Mouse (Mus musculus): Measurements from ENCODE around the gene Trim31.
"Not testable (repeated sequence)": the region's sequence is repeated elsewhere in the genome, so short reads cannot be mapped to it uniquely, and the experiment has no call there.

The Trim31 gene

GRCm38 (mm10) chr17:36897552-36898205 is at the start of gene Trim31:
Trim31 (plus strand) TSS chr17:36898118.
- no peak for DNase-seq (ENCODE audit: low read depth, low spot score)

GRCm38 (mm10) chr17:36848911-36849310 is 49.0 kb upstream of the Trim31 start:
- no peak for DNase-seq (ENCODE audit: low read depth, low spot score)

GRCm38 (mm10) chr17:36849992-36850391 is 47.9 kb upstream of the Trim31 start:
- no peak for DNase-seq (ENCODE audit: low read depth, low spot score)

- DNase-seq (ENCODE audit: low read depth, low spot score), result no peak
Observed at GRCm38 (mm10) chr17:36851200-36851599, 46.7 kb upstream of the Trim31 start.

GRCm38 (mm10) chr17:36851627-36852026 is 46.3 kb upstream of the Trim31 start:
- DNase-seq (ENCODE audit: low read depth, low spot score), result no peak

GRCm38 (mm10) chr17:36855484-36855883 is 42.4 kb upstream of the Trim31 start:
- DNase-seq (ENCODE audit: low read depth, low spot score), result no peak

GRCm38 (mm10) chr17:36856236-36856635 is 41.7 kb upstream of the Trim31 start:
- no peak for DNase-seq (ENCODE audit: low read depth, low spot score)

- no peak for DNase-seq (ENCODE audit: low read depth, low spot score)
Observed at GRCm38 (mm10) chr17:36858181-36858580, 39.7 kb upstream of the Trim31 start.

- no peak for DNase-seq (ENCODE audit: low read depth, low spot score)
Observed at GRCm38 (mm10) chr17:36861680-36862079, 36.2 kb upstream of the Trim31 start.

GRCm38 (mm10) chr17:36866719-36867527 is 31.0 kb upstream of the Trim31 start, which contains the start of gene Trim15:
Trim15 (minus strand) TSS chr17:36867210.
- no peak for DNase-seq (ENCODE audit: low read depth, low spot score)

GRCm38 (mm10) chr17:36868836-36869235 is 29.1 kb upstream of the Trim31 start:
- DNase-seq (ENCODE audit: low read depth, low spot score), result no peak

GRCm38 (mm10) chr17:36869284-36869954 is 28.5 kb upstream of the Trim31 start, which contains the start of gene Trim10:
Trim10 (plus strand) TSS chr17:36869574.
- no peak for DNase-seq (ENCODE audit: low read depth, low spot score)

GRCm38 (mm10) chr17:36869955-36870810 is 27.7 kb upstream of the Trim31 start:
- no peak for DNase-seq (ENCODE audit: low read depth, low spot score)

GRCm38 (mm10) chr17:36874636-36875035 is 23.3 kb upstream of the Trim31 start:
- no peak for DNase-seq (ENCODE audit: low read depth, low spot score)

GRCm38 (mm10) chr17:36883350-36883749 is 14.6 kb upstream of the Trim31 start:
- DNase-seq (ENCODE audit: low read depth, low spot score), result no peak

GRCm38 (mm10) chr17:36885132-36885790 is 12.7 kb upstream of the Trim31 start:
- no peak for DNase-seq (ENCODE audit: low read depth, low spot score)

- DNase-seq (ENCODE audit: low read depth, low spot score), result no peak
Observed at GRCm38 (mm10) chr17:36890073-36890903, 7.6 kb upstream of the Trim31 start, which contains the start of gene Trim40. Trim40 (minus strand) TSS chr17:36890123.

GRCm38 (mm10) chr17:36891496-36891895 is 6.4 kb upstream of the Trim31 start:
- not testable (repeated sequence) for DNase-seq (ENCODE audit: low read depth, low spot score)

GRCm38 (mm10) chr17:36892362-36892761 is 5.6 kb upstream of the Trim31 start:
- DNase-seq (ENCODE audit: low read depth, low spot score), result no peak

- no peak for DNase-seq (ENCODE audit: low read depth, low spot score)
Observed at GRCm38 (mm10) chr17:36893387-36893786, 4.5 kb upstream of the Trim31 start.

Data from WW6 (cell line).